Mouse (Mus musculus): ENCODE results near the gene Gm49318.
"Not testable (repeated sequence)": the region's sequence is repeated elsewhere in the genome, so short reads cannot be mapped to it uniquely, and the experiment has no call there.

Gene Gm49318

GRCm38 (mm10) chr9:22070791-22071573 lies at the start of gene Gm49318, which contains the start of gene Zfp653:
Gm49318 (minus strand) TSS chr9:22071259.
Zfp653 (minus strand) TSS chr9:22071376.
- in situ Hi-C loops (cut with MboI, MseI): no loop called here

DNA sequence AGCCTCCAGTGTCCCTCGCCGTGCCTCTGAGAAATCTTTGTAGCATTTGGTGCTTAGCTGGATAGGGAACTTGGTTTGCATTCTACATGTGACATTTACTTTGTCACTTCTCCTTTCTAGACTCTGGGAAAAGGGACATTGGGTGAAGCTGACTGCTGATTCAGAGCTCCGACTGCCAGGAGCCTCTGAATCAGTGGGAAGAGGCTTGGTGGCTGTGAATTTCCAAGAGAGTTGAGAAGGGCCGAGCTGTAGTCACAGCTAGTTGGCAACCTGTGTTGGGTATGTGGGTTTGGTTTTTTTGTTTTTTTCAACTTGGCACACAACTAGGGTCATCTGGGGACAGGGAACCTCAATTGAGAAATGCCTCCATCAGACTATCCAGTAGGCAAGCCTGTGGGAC lies 48.5 kb upstream of the Gm49318 start:
- in situ Hi-C loops (cut with MboI, MseI): loop anchor here (5.0 kb wide), 1 partner anchor 107 kb away; no protein-coding TSS in a partner anchor

GRCm38 (mm10) chr9:22117754-22118456 lies 46.8 kb upstream of the Gm49318 start:
- in situ Hi-C loops (cut with MboI, MseI): loop anchor here (5.0 kb wide), 1 partner anchor 106 kb away; no protein-coding TSS in a partner anchor

GRCm38 (mm10) chr9:22116740-22117426 lies 45.8 kb upstream of the Gm49318 start, which contains the start of gene Elof1:
Elof1 (minus strand) TSS chr9:22117172.
- in situ Hi-C loops (cut with MboI, MseI): loop anchor here (5.0 kb wide), 1 partner anchor 105 kb away; no protein-coding TSS in a partner anchor

DNA sequence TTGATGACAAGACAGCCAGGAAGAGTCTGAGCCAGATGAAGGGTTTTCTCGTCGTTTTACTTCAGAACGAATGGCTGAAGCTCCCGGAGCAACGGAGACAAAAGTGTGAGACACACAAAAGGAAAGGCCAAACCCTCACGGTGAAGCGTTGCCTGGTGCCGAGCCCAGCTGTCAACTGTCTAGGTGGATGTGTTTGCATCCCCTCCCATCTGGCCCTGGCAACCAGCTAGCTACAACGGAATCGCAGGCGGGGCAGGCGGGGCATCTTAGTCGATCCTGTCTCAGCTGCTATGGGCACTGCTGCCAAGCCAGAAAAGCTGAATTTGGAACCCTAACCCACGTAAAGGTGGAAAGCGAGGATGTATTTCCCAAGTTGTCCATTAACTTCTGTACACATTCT lies 45.0 kb upstream of the Gm49318 start:
- in situ Hi-C loops (cut with MboI, MseI): loop anchor here (5.0 kb wide), 1 partner anchor 104 kb away; no protein-coding TSS in a partner anchor

DNA sequence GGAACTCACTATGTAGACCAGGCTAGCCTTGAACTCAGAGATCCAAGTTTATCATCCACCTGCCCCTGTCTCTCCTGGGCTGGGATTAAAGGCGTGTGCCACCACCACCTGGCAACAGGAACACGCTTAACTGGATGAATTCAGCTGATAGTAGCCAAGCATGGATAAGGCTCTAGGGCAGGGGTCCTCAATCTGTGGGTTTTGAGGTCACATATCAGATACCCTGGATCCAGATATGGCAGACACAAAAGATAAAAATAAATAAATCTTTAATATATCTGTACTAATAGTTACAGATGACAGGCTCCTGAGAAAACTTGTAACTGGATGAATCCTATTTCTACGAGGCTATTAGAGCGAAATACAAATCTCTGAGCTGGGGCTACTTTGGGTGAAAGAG lies 44.6 kb upstream of the Gm49318 start:
- in situ Hi-C loops (cut with MboI, MseI): loop anchor here (5.0 kb wide), 1 partner anchor 103 kb away; no protein-coding TSS in a partner anchor

GRCm38 (mm10) chr9:22108194-22108593 lies 37.1 kb upstream of the Gm49318 start:
- in situ Hi-C loops (cut with MboI, MseI): no loop called here

DNA sequence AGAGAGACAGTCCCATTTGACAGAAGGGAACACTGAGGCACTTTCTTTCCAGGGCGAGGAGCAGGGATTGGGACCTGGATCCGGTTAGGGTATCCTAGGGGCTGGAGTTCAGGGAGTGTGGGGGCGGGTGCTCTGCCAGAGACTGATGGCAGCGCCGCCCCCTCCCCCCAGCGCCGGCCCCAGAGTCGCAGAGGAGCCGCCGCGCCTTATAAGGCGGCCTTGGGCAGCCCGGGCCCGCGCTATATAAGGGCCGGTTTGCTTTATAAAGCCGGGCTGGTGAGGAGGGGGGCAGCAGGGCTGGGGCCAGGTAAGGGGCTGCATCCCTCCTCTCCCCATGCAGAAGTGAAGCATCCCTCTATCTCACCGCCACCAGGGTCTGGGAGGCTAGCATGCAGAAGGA lies 28.9 kb upstream of the Gm49318 start:
- in situ Hi-C loops (cut with MboI, MseI): no loop called here

- in situ Hi-C loops (cut with MboI, MseI): no loop called here
Measured at GRCm38 (mm10) chr9:22098993-22099696, 28.1 kb upstream of the Gm49318 start, which contains the start of gene Cnn1. Cnn1 (plus strand) TSS chr9:22099216.

DNA sequence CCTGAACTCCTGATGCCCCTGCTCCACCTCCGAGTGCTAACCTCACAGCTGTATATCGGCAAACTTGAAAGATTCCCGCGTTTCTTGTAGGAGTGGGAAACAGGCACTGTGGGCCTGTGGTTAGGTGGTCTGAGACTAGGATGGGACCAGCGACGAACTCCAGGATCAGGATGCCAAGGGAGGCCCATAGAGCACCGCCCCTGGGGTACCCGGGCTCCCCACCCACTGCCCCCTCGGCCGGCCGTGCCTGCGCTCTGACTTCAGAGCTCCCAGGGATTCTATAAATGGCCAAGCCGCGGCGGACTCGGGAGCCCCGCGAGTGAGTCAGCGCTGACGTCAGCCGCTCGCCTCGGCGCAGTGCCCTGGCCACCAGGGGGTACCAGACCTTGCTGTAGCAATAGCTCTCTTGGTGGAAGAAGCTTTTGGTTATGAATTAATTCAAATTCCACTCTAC lies 24.8 kb upstream of the Gm49318 start:
- in situ Hi-C loops (cut with MboI, MseI): no loop called here

GRCm38 (mm10) chr9:22092746-22093145 lies 21.7 kb upstream of the Gm49318 start:
- in situ Hi-C loops (cut with MboI, MseI): no loop called here

GRCm38 (mm10) chr9:22089986-22090385 lies 18.9 kb upstream of the Gm49318 start:
- in situ Hi-C loops (cut with MboI, MseI): no loop called here

GRCm38 (mm10) chr9:22089281-22089680 lies 18.2 kb upstream of the Gm49318 start:
- in situ Hi-C loops (cut with MboI, MseI): no loop called here

DNA sequence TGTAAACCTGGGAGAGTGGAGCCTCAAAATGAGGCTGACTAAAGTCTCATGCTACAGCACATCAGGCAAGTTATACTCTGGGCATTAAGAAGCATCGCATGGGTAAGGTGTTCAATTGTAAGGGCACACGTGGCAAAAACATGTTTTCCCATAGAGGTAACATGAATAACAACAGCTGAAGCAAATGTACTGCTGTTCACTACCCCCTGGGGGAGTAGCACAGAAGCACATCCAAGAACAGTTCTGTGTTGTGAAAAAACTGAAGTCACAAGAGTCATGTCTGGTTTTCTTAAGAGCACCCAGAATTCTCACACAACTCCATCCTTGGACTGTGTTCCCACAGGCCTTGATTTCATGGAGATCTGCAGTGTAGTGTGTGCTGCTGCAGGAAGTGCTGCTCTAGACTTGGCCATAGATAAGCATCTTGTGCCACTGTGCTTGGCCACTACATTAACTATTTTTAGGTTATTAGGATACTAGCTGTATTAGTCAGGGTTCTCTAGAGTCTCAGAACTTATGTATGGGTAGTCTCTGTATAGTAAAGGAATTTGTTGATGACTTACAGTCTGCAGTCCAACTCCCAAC lies 16.1 kb upstream of the Gm49318 start:
- in situ Hi-C loops (cut with MboI, MseI): no loop called here

DNA sequence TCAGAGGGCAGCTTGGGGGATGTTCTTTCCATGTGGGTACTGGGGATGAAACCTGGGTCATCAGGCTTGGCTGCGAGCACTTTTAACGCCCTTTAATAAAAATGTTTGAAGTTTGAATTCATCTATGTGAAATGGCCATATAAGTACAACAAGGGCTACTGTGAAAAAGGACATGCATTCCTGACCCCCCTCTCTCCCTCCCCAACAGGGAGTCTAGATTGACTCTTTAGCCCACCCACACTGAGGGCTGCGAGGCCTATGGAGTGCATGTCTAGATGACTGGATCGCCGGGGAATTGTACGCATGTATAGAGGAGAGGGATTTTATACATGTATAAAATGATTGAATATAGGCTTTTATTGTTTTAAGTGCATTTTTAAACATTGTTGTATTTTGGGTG lies 15.0 kb upstream of the Gm49318 start:
- in situ Hi-C loops (cut with MboI, MseI): no loop called here

- in situ Hi-C loops (cut with MboI, MseI): no loop called here
Measured at GRCm38 (mm10) chr9:22085022-22085834, 14.2 kb upstream of the Gm49318 start, which contains the start of gene Ecsit. Ecsit (minus strand) TSS chr9:22085438.

DNA sequence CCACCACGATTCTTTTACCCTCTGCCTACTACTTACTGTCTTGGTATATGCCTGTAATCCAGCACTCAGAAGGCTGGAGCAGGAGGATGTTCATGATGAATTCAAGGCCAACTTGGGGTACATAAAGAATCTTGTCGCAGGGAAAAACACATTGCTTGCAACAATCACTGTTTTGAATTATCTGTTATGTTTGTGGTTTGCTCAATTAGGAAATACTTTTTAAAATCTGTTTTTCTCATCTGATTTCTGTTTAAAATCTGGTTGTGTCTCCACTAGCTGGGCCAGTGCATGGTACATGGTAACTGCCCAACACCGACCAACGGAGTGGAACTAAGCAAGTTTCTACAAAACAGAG lies 13.6 kb upstream of the Gm49318 start:
- in situ Hi-C loops (cut with MboI, MseI): no loop called here

- in situ Hi-C loops (cut with MboI, MseI): no loop called here
Measured at GRCm38 (mm10) chr9:22076223-22076622, 5.2 kb upstream of the Gm49318 start.

GRCm38 (mm10) chr9:22075778-22076177 lies 4.7 kb upstream of the Gm49318 start:
- in situ Hi-C loops (cut with MboI, MseI): not testable (repeated sequence)

- in situ Hi-C loops (cut with MboI, MseI): no loop called here
Measured at GRCm38 (mm10) chr9:22072276-22072675, 1.2 kb upstream of the Gm49318 start.

Measured in T-helper 1 cell (primary cell).